Mouse (Mus musculus) midbrain, embryonic 15.5 days (tissue): ENCODE data around the gene Ralgds. TPM values are rescaled to one million over a fixed set of nuclear protein-coding genes. Genes with fewer than 3 reads are reported as not detected.

ENCODE experiments used
- ATAC-seq: fragments of 200-750 bp; cut with Nextera tagmentation; replicated peaks from 2 replicates; pipeline ENCODE4 v1.8.0; 2017; ENCODE audit warnings: moderate TSS enrichment
- H3K27ac ChIP-seq: fragments of 300-500 bp; sonication (generic); 2 replicates; pipeline ENCODE4 v1.5.1; 2015; ENCODE audit warnings: mild to moderate bottlenecking, inconsistent platforms
- H3K27me3 ChIP-seq: fragments of 300-500 bp; sonication (generic); replicated peaks from 2 replicates; pipeline ENCODE4 v1.6.1; 2015; ENCODE audit warnings: inconsistent platforms
- H3K36me3 ChIP-seq: fragments of 300-500 bp; sonication (generic); replicated peaks from 2 replicates; pipeline ENCODE4 v1.6.1; 2015; ENCODE audit warnings: inconsistent platforms
- H3K4me1 ChIP-seq: fragments of 300-500 bp; sonication (generic); 2 replicates; pipeline ENCODE4 v1.6.1; 2015; ENCODE audit warnings: inconsistent platforms
- H3K4me2 ChIP-seq: fragments of 300-500 bp; sonication (generic); 2 replicates; pipeline ENCODE4 v1.6.1; 2015; ENCODE audit warnings: inconsistent platforms, mild to moderate bottlenecking, moderate library complexity
- H3K4me3 ChIP-seq: fragments of 300-500 bp; sonication (generic); 2 replicates; pipeline ENCODE4 v1.5.1; 2015; ENCODE audit warnings: mild to moderate bottlenecking, inconsistent platforms
- H3K9ac ChIP-seq: fragments of 300-500 bp; sonication (generic); 2 replicates; pipeline ENCODE4 v1.6.1; 2015; ENCODE audit warnings: mild to moderate bottlenecking, inconsistent platforms
- H3K9me3 ChIP-seq: fragments of 300-500 bp; sonication (generic); 2 replicates; pipeline ENCODE4 v1.6.1; 2016; ENCODE audit warnings: inconsistent platforms
- WGBS: fragments of 180-500 bp; shearing (Covaris S2); methylation state at CpG from one replicate; pipeline ENCODE4 v1.1.7; 2015; ENCODE audit warnings: mixed read lengths; 5-methylcytosine and 5-hydroxymethylcytosine counted together
- polyA plus RNA-seq: library from polyadenylated mRNA; unstranded; fragments of >200 nt; fragmentation: Nextera tagmentation; extraction: Ambion mirVana; gene quantifications from 2 replicates; pipeline ENCODE4 v1.2.1, GENCODE M21; 2015

The Ralgds gene
- polyA plus RNA-seq, 1 experiment from 2014 or later: 92.0 TPM

- H3K27ac ChIP-seq: no peak overlapping the region
- H3K9ac ChIP-seq: no peak overlapping the region
- ATAC-seq: no peak
- H3K27me3 ChIP-seq: 0 out of 2 replicates have a peak, but pooled peaks cover 4% of the 10 kb centered on the region
- H3K36me3 ChIP-seq: no peaks in the 10 kb centered on the region
- whole genome bisulfite sequencing: 38% methylated on average over 1 of the region's 1 CpGs
- H3K4me2 ChIP-seq: no peak overlapping the region
- peaks cover 5% of the 10 kb centered on the region for H3K4me1 ChIP-seq
- H3K9me3 ChIP-seq: 0 out of 2 replicates have a peak, but pooled peaks cover 3% of the 10 kb centered on the region
- H3K4me3 ChIP-seq: no peak overlapping the region
Measured at GRCm38 (mm10) chr2:28588574-28588973, 75.6 kb downstream of the Ralgds start.

- Histone ChIP-seq H3K27me3 (0 out of 2 replicates have a peak, but pooled peaks cover 4% of the 10 kb centered on the region), H3K9ac (no peak overlapping the region), H3K27ac (no peak overlapping the region), H3K36me3 (no peaks in the 10 kb centered on the region), H3K4me1 (no peaks in the 10 kb centered on the region), H3K4me2 (no peak overlapping the region), H3K9me3 (0 out of 2 replicates have a peak, but pooled peaks cover 3% of the 10 kb centered on the region), H3K4me3 (no peak overlapping the region)
- 79% methylated on average over 2 of the region's 2 CpGs for WGBS
- no peak for ATAC-seq
Measured at GRCm38 (mm10) chr2:28591479-28591878, 78.6 kb downstream of the Ralgds start.

GRCm38 (mm10) chr2:28592809-28593208 is 79.9 kb downstream of the Ralgds start:
- Histone ChIP-seq H3K27ac (no peak overlapping the region), H3K4me2 (no peak overlapping the region), H3K36me3 (no peaks in the 10 kb centered on the region), H3K27me3 (0 out of 2 replicates have a peak, but pooled peaks cover 4% of the 10 kb centered on the region), H3K9ac (no peak overlapping the region), H3K4me3 (no peak overlapping the region), H3K9me3 (0 out of 2 replicates have a peak, but pooled peaks cover 3% of the 10 kb centered on the region), H3K4me1 (no peaks in the 10 kb centered on the region)
- whole genome bisulfite sequencing: 8% methylated on average over 15 of the region's 15 CpGs
- ATAC-seq: no peak

GRCm38 (mm10) chr2:28596021-28596420 is 83.1 kb downstream of the Ralgds start:
- Histone ChIP-seq H3K36me3 (no peaks in the 10 kb centered on the region), H3K9ac (no peak overlapping the region), H3K27ac (no peak overlapping the region), H3K4me3 (no peak overlapping the region), H3K27me3 (0 out of 2 replicates have a peak, but pooled peaks cover 4% of the 10 kb centered on the region), H3K9me3 (no peaks in the 10 kb centered on the region), H3K4me1 (no peaks in the 10 kb centered on the region), H3K4me2 (no peak overlapping the region)
- 81% methylated on average over 7 of the region's 7 CpGs for WGBS
- ATAC-seq: no peak

GRCm38 (mm10) chr2:28596998-28597397 is 84.1 kb downstream of the Ralgds start:
- ATAC-seq: no peak
- no peaks in the 10 kb centered on the region for H3K36me3 ChIP-seq
- no peak overlapping the region for H3K4me2 ChIP-seq
- H3K4me3 ChIP-seq: no peak overlapping the region
- 0 out of 2 replicates have a peak, but pooled peaks cover 4% of the 10 kb centered on the region for H3K27me3 ChIP-seq
- no peaks in the 10 kb centered on the region for H3K9me3 ChIP-seq
- WGBS: 91% methylated on average over 7 of the region's 7 CpGs
- no peaks in the 10 kb centered on the region for H3K4me1 ChIP-seq
- no peak overlapping the region for H3K9ac ChIP-seq
- H3K27ac ChIP-seq: no peak overlapping the region

- Histone ChIP-seq H3K4me3 (no peak overlapping the region), H3K4me2 (no peak overlapping the region), H3K27me3 (no peaks in the 10 kb centered on the region), H3K27ac (no peak overlapping the region), H3K36me3 (no peaks in the 10 kb centered on the region), H3K9me3 (no peaks in the 10 kb centered on the region), H3K9ac (no peak overlapping the region), H3K4me1 (no peaks in the 10 kb centered on the region)
- ATAC-seq: no peak
- 75% methylated on average over 7 of the region's 7 CpGs for WGBS
Measured at GRCm38 (mm10) chr2:28597733-28598547, 85.0 kb downstream of the Ralgds start.

GRCm38 (mm10) chr2:28598692-28599568 is 86.0 kb downstream of the Ralgds start:
- H3K36me3 ChIP-seq: no peaks in the 10 kb centered on the region
- H3K9me3 ChIP-seq: no peaks in the 10 kb centered on the region
- H3K4me3 ChIP-seq: no peak overlapping the region
- H3K27ac ChIP-seq: no peak overlapping the region
- H3K27me3 ChIP-seq: no peaks in the 10 kb centered on the region
- H3K9ac ChIP-seq: no peak overlapping the region
- H3K4me1 ChIP-seq: no peaks in the 10 kb centered on the region
- no peak for ATAC-seq
- WGBS: 67% methylated on average over 12 of the region's 12 CpGs
- no peak overlapping the region for H3K4me2 ChIP-seq

GRCm38 (mm10) chr2:28599569-28599900 is 86.6 kb downstream of the Ralgds start:
- WGBS: 77% methylated on average over 6 of the region's 6 CpGs
- Histone ChIP-seq H3K9me3 (no peaks in the 10 kb centered on the region), H3K9ac (no peak overlapping the region), H3K4me3 (no peak overlapping the region), H3K27me3 (no peaks in the 10 kb centered on the region), H3K4me2 (no peak overlapping the region), H3K27ac (no peak overlapping the region), H3K4me1 (no peaks in the 10 kb centered on the region), H3K36me3 (no peaks in the 10 kb centered on the region)
- no peak for ATAC-seq

- Histone ChIP-seq H3K27ac (no peak overlapping the region), H3K4me2 (no peak overlapping the region), H3K36me3 (no peaks in the 10 kb centered on the region), H3K9ac (no peak overlapping the region), H3K4me1 (no peaks in the 10 kb centered on the region), H3K9me3 (no peaks in the 10 kb centered on the region), H3K27me3 (no peaks in the 10 kb centered on the region), H3K4me3 (no peak overlapping the region)
- ATAC-seq: no peak
- 55% methylated on average over 12 of the region's 12 CpGs for WGBS
Measured at GRCm38 (mm10) chr2:28601720-28602590, 89.0 kb downstream of the Ralgds start.
